Mouse (Mus musculus): ENCODE results near the gene Luc7l.

DNA sequence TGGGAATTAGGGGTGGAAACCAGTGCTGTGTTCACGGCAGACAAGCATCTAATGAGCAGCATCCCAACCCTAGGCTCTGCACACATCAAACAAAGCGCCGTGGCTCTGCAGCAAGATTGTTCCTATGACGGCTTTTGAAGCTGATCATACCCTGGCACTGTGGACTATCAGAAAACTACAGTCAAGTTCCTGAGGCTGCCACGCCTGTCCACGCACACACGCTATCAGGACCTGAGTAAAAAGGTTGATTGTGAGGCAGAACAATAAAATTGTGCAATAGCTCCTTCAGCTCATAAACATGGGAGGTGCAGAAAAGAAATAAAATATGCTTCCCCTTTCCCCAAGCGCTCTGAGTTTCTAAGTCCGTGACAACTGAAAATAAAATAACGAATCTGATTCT, 15.0 kb upstream of the Luc7l start:
- TF ChIP-seq CTCF (IDR thresholded peaks at IDR 0.05; ENCODE audit: control insufficient read depth, insufficient read depth, low read length) (no peak), POLR2A (IDR thresholded peaks at IDR 0.05; ENCODE audit: borderline replicate concordance, control insufficient read depth, low read depth, low read length) (no peak)

Measured in bone marrow, adult 2 months (tissue).